Mouse (Mus musculus): ENCODE measurements around the gene Vdac1.
"Not testable (repeated sequence)": the region's sequence is repeated elsewhere in the genome, so short reads cannot be mapped to it uniquely, and the experiment has no call there.

Vdac1 gene

GRCm38 (mm10) chr11:52369252-52370134, 8.8 kb downstream of the Vdac1 start:
- in situ Hi-C loops (cut with MseI, MboI), result no loop called here

- in situ Hi-C loops (cut with MseI, MboI), result no loop called here
Measured at GRCm38 (mm10) chr11:52370135-52370452, 9.4 kb downstream of the Vdac1 start.

GRCm38 (mm10) chr11:52370538-52370937, 9.9 kb downstream of the Vdac1 start:
- in situ Hi-C loops (cut with MseI, MboI), result no loop called here

GRCm38 (mm10) chr11:52373841-52374240, 13.2 kb downstream of the Vdac1 start:
- in situ Hi-C loops (cut with MseI, MboI), result no loop called here

GRCm38 (mm10) chr11:52374340-52374739, 13.7 kb downstream of the Vdac1 start:
- in situ Hi-C loops (cut with MseI, MboI), result no loop called here

- in situ Hi-C loops (cut with MseI, MboI), result no loop called here
Measured at GRCm38 (mm10) chr11:52377579-52377978, 16.9 kb downstream of the Vdac1 start.

GRCm38 (mm10) chr11:52379241-52379640, 18.6 kb downstream of the Vdac1 start:
- in situ Hi-C loops (cut with MseI, MboI), result no loop called here

- in situ Hi-C loops (cut with MseI, MboI), result no loop called here
Measured at GRCm38 (mm10) chr11:52383741-52384140, 23.1 kb downstream of the Vdac1 start.

GRCm38 (mm10) chr11:52384667-52385066, 24.0 kb downstream of the Vdac1 start:
- in situ Hi-C loops (cut with MseI, MboI), result no loop called here

GRCm38 (mm10) chr11:52386892-52387291, 26.2 kb downstream of the Vdac1 start:
- in situ Hi-C loops (cut with MseI, MboI), result no loop called here

- in situ Hi-C loops (cut with MseI, MboI), result no loop called here
Measured at GRCm38 (mm10) chr11:52388150-52388549, 27.5 kb downstream of the Vdac1 start.

GRCm38 (mm10) chr11:52388979-52389378, 28.3 kb downstream of the Vdac1 start:
- in situ Hi-C loops (cut with MseI, MboI), result not testable (repeated sequence)

- in situ Hi-C loops (cut with MseI, MboI), result no loop called here
Measured at GRCm38 (mm10) chr11:52389933-52390332, 29.3 kb downstream of the Vdac1 start.

- in situ Hi-C loops (cut with MseI, MboI), result no loop called here
Measured at GRCm38 (mm10) chr11:52394494-52394893, 33.8 kb downstream of the Vdac1 start.

GRCm38 (mm10) chr11:52395343-52395742, 34.7 kb downstream of the Vdac1 start:
- in situ Hi-C loops (cut with MseI, MboI), result no loop called here

GRCm38 (mm10) chr11:52395940-52396596, 35.4 kb downstream of the Vdac1 start, which contains the start of gene 9530068E07Rik:
9530068E07Rik (plus strand) TSS chr11:52396428.
- in situ Hi-C loops (cut with MseI, MboI), result no loop called here

GRCm38 (mm10) chr11:52396597-52397188, 36.0 kb downstream of the Vdac1 start:
- in situ Hi-C loops (cut with MseI, MboI), result no loop called here

- in situ Hi-C loops (cut with MseI, MboI), result no loop called here
Measured at GRCm38 (mm10) chr11:52397385-52397987, 36.8 kb downstream of the Vdac1 start.

- in situ Hi-C loops (cut with MseI, MboI), result no loop called here
Measured at GRCm38 (mm10) chr11:52401476-52401875, 40.8 kb downstream of the Vdac1 start.

- in situ Hi-C loops (cut with MseI, MboI), result no loop called here
Measured at GRCm38 (mm10) chr11:52402566-52402965, 41.9 kb downstream of the Vdac1 start.

- in situ Hi-C loops (cut with MseI, MboI), result no loop called here
Measured at GRCm38 (mm10) chr11:52404209-52404608, 43.5 kb downstream of the Vdac1 start.

- in situ Hi-C loops (cut with MseI, MboI), result no loop called here
Measured at GRCm38 (mm10) chr11:52405196-52405688, 44.6 kb downstream of the Vdac1 start.
